Mouse (Mus musculus) cerebellum, adult 2 months (tissue): ENCODE data around the gene Zdhhc3.

Source experiments
- CTCF ChIP-seq: fragments of 200-500 bp; IDR thresholded peaks from 2 replicates; pipeline ENCODE4 v1.5.1; 2011; ENCODE audit warnings: low read depth, mild to moderate bottlenecking, control low read depth, low read length, moderate library complexity, borderline replicate concordance; ENCODE audit not compliant: insufficient read depth
- POLR2A ChIP-seq: fragments of 200-500 bp; IDR thresholded peaks from 2 replicates; pipeline ENCODE4 v1.6.1; 2011; ENCODE audit warnings: low read length, control low read depth, borderline replicate concordance; ENCODE audit not compliant: insufficient read depth

DNA sequence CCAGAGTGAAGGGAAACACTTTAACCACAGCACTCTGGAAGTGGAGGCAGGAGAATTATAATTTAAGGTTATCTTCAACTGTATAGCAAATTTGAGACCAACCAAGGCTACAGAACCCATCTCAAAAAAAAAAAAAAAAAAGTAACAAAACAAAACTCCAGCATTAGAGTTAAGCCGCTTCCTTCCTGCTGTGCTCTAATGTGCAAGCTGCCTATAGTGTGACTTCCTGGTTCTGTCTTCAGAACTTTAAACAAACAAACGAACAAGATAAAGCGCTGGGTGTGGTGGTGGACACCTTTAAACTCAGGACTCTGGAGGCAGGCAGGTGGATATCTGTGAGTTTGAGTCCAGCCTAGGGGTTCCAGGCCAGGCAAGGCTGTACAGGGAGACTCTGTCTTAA is 39.0 kb upstream of the Zdhhc3 start:
- TF ChIP-seq CTCF (no peak), POLR2A (no peak)
